Mouse (Mus musculus) neural tube, embryonic 14.5 days (tissue): Measurements from ENCODE around the gene Cdk1. TPM values are rescaled to one million over a fixed set of nuclear protein-coding genes. Genes with fewer than 3 reads are reported as not detected.

Experiments used
- ATAC-seq: fragments of 200-750 bp; cut with Nextera tagmentation; 2 replicates; pipeline ENCODE4 v1.8.0; 2017; ENCODE audit warnings: low read depth, mild to moderate bottlenecking, moderate TSS enrichment, moderate library complexity
- H3K27ac ChIP-seq: fragments of 300-500 bp; sonication (generic); 2 replicates; pipeline ENCODE4 v1.5.1; 2014; ENCODE audit warnings: low read depth, mild to moderate bottlenecking, control low read depth, low read length, moderate library complexity, mixed read lengths
- H3K27me3 ChIP-seq: fragments of 300-500 bp; sonication (generic); 2 replicates; pipeline ENCODE4 v1.6.1; 2014; ENCODE audit warnings: low read length; ENCODE audit not compliant: control insufficient read depth, insufficient read depth
- H3K36me3 ChIP-seq: fragments of 300-500 bp; sonication (generic); 2 replicates; pipeline ENCODE4 v1.6.1; 2014; ENCODE audit warnings: low read length, mixed read lengths; ENCODE audit not compliant: control insufficient read depth, insufficient read depth
- H3K4me1 ChIP-seq: fragments of 300-500 bp; sonication (generic); 2 replicates; pipeline ENCODE4 v1.6.1; 2014; ENCODE audit warnings: low read length; ENCODE audit not compliant: control insufficient read depth, insufficient read depth
- H3K4me2 ChIP-seq: fragments of 300-500 bp; sonication (generic); 2 replicates; pipeline ENCODE4 v1.6.1; 2014; ENCODE audit warnings: mild to moderate bottlenecking, low read depth, low read length, control low read depth
- H3K4me3 ChIP-seq: fragments of 300-500 bp; sonication (generic); 2 replicates; pipeline ENCODE4 v1.5.1; 2014; ENCODE audit warnings: low read depth, low read length, control low read depth, mixed read lengths
- H3K9ac ChIP-seq: fragments of 300-500 bp; sonication (generic); replicated peaks from 2 replicates; pipeline ENCODE4 v1.6.1; 2014; ENCODE audit warnings: low read depth, mild to moderate bottlenecking, control low read depth, low read length, mixed read lengths
- H3K9me3 ChIP-seq: fragments of 300-500 bp; sonication (generic); 2 replicates; pipeline ENCODE4 v1.6.1; 2016; ENCODE audit warnings: low read length; ENCODE audit not compliant: control insufficient read depth
- WGBS: fragments of 180-500 bp; shearing (Covaris S2); extraction: QIAGEN DNeasy Blood & Tissue Kit; methylation state at CpG from one replicate; pipeline ENCODE4 v1.1.7; 2014; 5-methylcytosine and 5-hydroxymethylcytosine counted together
- polyA plus RNA-seq: library from polyadenylated mRNA; unstranded; fragments of >200 nt; fragmentation: Nextera tagmentation; extraction: Ambion mirVana; gene quantifications from 2 replicates; pipeline ENCODE4 v1.2.1, GENCODE M21; 2014

Cdk1 gene
- polyA plus RNA-seq, 1 experiment from 2014 or later, result 30.0 TPM

- H3K9me3 ChIP-seq, result no peaks in the 10 kb centered on the region
- 0 out of 2 replicates have a peak, but pooled peaks cover 4% of the 10 kb centered on the region for H3K4me1 ChIP-seq
- no peaks in the 10 kb centered on the region for H3K27me3 ChIP-seq
- ATAC-seq, result no peak
- 43% methylated on average over 7 of the region's 7 CpGs for WGBS
- peak overlapping the region; percentile 24; the same call in 1 of the 2 replicates for H3K27ac ChIP-seq
- H3K36me3 ChIP-seq, result no peaks in the 10 kb centered on the region
- H3K4me2 ChIP-seq, result no peak overlapping the region
- no peak overlapping the region for H3K9ac ChIP-seq
- H3K4me3 ChIP-seq, result no peak overlapping the region
Measured at GRCm38 (mm10) chr10:69335195-69335536, 17.6 kb downstream of the Cdk1 start.

GRCm38 (mm10) chr10:69334271-69335194 is 18.2 kb downstream of the Cdk1 start:
- Histone ChIP-seq H3K9me3 (no peaks in the 10 kb centered on the region), H3K4me3 (no peak overlapping the region), H3K4me1 (0 out of 2 replicates have a peak, but pooled peaks cover 4% of the 10 kb centered on the region), H3K36me3 (no peaks in the 10 kb centered on the region), H3K9ac (no peak overlapping the region), H3K27ac (peak overlapping the region; percentile 0; the same call in 1 of the 2 replicates), H3K27me3 (no peaks in the 10 kb centered on the region), H3K4me2 (no peak overlapping the region)
- peak; percentile 38; the same call in 1 of the 2 replicates for ATAC-seq
- WGBS, result 53% methylated on average over 16 of the region's 16 CpGs

GRCm38 (mm10) chr10:69333212-69333611 is 19.5 kb downstream of the Cdk1 start:
- H3K27me3 ChIP-seq, result no peaks in the 10 kb centered on the region
- 0 out of 2 replicates have a peak, but pooled peaks cover 4% of the 10 kb centered on the region for H3K4me1 ChIP-seq
- ATAC-seq, result no peak
- H3K36me3 ChIP-seq, result no peaks in the 10 kb centered on the region
- H3K9ac ChIP-seq, result no peak overlapping the region
- H3K27ac ChIP-seq, result no peak overlapping the region
- H3K9me3 ChIP-seq, result no peaks in the 10 kb centered on the region
- WGBS, result 92% methylated on average over 11 of the region's 11 CpGs
- H3K4me2 ChIP-seq, result no peak overlapping the region
- H3K4me3 ChIP-seq, result no peak overlapping the region

GRCm38 (mm10) chr10:69331231-69331630 is 21.5 kb downstream of the Cdk1 start:
- no peaks in the 10 kb centered on the region for H3K27me3 ChIP-seq
- H3K4me1 ChIP-seq, result 0 out of 2 replicates have a peak, but pooled peaks cover 4% of the 10 kb centered on the region
- H3K36me3 ChIP-seq, result no peaks in the 10 kb centered on the region
- H3K9me3 ChIP-seq, result no peaks in the 10 kb centered on the region
- no peak for ATAC-seq
- H3K4me3 ChIP-seq, result no peak overlapping the region
- WGBS, result 93% methylated on average over 6 of the region's 6 CpGs
- H3K4me2 ChIP-seq, result no peak overlapping the region
- no peak overlapping the region for H3K9ac ChIP-seq
- no peak overlapping the region for H3K27ac ChIP-seq

- no peaks in the 10 kb centered on the region for H3K27me3 ChIP-seq
Measured at GRCm38 (mm10) chr10:69328656-69329046, 24.1 kb downstream of the Cdk1 start.

GRCm38 (mm10) chr10:69328029-69328655 is 24.6 kb downstream of the Cdk1 start:
- H3K36me3 ChIP-seq, result no peaks in the 10 kb centered on the region
- no peaks in the 10 kb centered on the region for H3K9me3 ChIP-seq
- H3K4me2 ChIP-seq, result no peak overlapping the region
- no peak for ATAC-seq
- H3K27ac ChIP-seq, result no peak overlapping the region
- H3K9ac ChIP-seq, result no peak overlapping the region
- no peak overlapping the region for H3K4me3 ChIP-seq
- WGBS, result 87% methylated on average over 12 of the region's 12 CpGs
- no peaks in the 10 kb centered on the region for H3K4me1 ChIP-seq
- no peaks in the 10 kb centered on the region for H3K27me3 ChIP-seq

More at GRCm38 (mm10) chr10:69328656-69329046, 24.1 kb downstream of the Cdk1 start:
- Histone ChIP-seq H3K36me3 (no peaks in the 10 kb centered on the region), H3K4me2 (no peak overlapping the region), H3K4me1 (no peaks in the 10 kb centered on the region), H3K27ac (no peak overlapping the region), H3K9me3 (no peaks in the 10 kb centered on the region), H3K4me3 (no peak overlapping the region), H3K9ac (no peak overlapping the region)
- ATAC-seq, result no peak
- WGBS, result 56% methylated on average over 4 of the region's 4 CpGs

GRCm38 (mm10) chr10:69327362-69327761 is 25.4 kb downstream of the Cdk1 start:
- H3K9ac ChIP-seq, result no peak overlapping the region
- H3K27ac ChIP-seq, result no peak overlapping the region
- H3K27me3 ChIP-seq, result no peaks in the 10 kb centered on the region
- H3K36me3 ChIP-seq, result no peaks in the 10 kb centered on the region
- no peaks in the 10 kb centered on the region for H3K4me1 ChIP-seq
- H3K9me3 ChIP-seq, result no peaks in the 10 kb centered on the region
- 72% methylated on average over 8 of the region's 8 CpGs for WGBS
- no peak overlapping the region for H3K4me2 ChIP-seq
- H3K4me3 ChIP-seq, result no peak overlapping the region
- ATAC-seq, result no peak

- no peaks in the 10 kb centered on the region for H3K9me3 ChIP-seq
- no peak overlapping the region for H3K9ac ChIP-seq
- no peak overlapping the region for H3K4me3 ChIP-seq
- no peaks in the 10 kb centered on the region for H3K36me3 ChIP-seq
- no peaks in the 10 kb centered on the region for H3K4me1 ChIP-seq
- no peaks in the 10 kb centered on the region for H3K27me3 ChIP-seq
- no peak overlapping the region for H3K27ac ChIP-seq
- peak; percentile 38; the same call in 1 of the 2 replicates for ATAC-seq
- WGBS, result 82% methylated on average over 3 of the region's 3 CpGs
- no peak overlapping the region for H3K4me2 ChIP-seq
Measured at GRCm38 (mm10) chr10:69326433-69326832, 26.3 kb downstream of the Cdk1 start.

GRCm38 (mm10) chr10:69324816-69325215 is 27.9 kb downstream of the Cdk1 start:
- Histone ChIP-seq H3K4me3 (no peak overlapping the region), H3K27ac (no peak overlapping the region), H3K4me2 (no peak overlapping the region), H3K9ac (no peak overlapping the region), H3K4me1 (no peaks in the 10 kb centered on the region), H3K27me3 (no peaks in the 10 kb centered on the region), H3K36me3 (no peaks in the 10 kb centered on the region), H3K9me3 (no peaks in the 10 kb centered on the region)
- ATAC-seq, result no peak
- 89% methylated on average over 7 of the region's 7 CpGs for WGBS
